Mouse (Mus musculus) lung, postnatal 36 days (tissue): ENCODE measurements at regions not wholly inside any gene's neighbourhood (a gene's known extent, or its start where the extent isn't known, plus 50 kb on each side); places are given as distances from the start of the nearest gene placed in this dataset.
A peak's percentile ranks its signal among the peaks of the same experiment; 100 is the strongest.

Experiments
- DNase-seq: peaks from one replicate; pipeline ENCODE4 v3.0.0; 2022; ENCODE audit warnings: mixed read lengths

DNA sequence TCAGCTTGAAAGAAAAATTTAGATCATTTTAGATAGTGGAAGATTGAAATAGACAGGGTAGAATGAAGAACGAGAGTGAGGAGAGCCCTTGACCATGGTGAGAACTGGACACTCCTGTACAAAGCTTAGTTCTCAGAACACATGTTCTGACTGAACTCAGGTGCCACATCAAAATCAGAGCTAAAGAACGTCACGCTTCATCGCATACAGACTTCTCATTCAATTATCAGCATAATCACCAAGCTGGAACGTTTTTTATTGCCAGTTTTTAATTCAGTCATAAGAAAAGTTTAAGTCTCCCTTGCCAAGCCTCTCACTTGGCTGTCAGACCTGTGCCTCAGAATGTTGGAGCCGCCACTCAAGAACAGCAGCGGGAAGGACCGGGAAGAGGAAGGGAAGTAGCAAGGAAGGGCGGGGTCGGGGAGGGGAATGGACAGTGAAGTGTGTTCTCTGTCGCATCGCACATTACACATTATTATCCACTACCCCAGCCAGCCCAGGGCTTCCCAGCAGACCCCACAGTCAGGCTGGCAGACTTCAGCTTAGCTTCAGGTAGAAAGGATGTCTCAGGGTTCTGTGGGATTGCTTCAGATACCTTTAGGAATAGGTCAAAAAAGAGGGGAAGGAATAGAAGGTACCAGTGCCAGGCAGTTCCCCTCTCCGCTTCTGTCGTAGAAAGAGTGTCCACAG, 140.1 kb upstream of the Smim15 start:
- peak; percentile 13 for DNase-seq

- DNase-seq = peak; percentile 43
Measured at GRCm38 (mm10) chr13:107903150-107903959, 140.9 kb upstream of the Smim15 start.

GRCm38 (mm10) chr13:107902800-107903149, 141.5 kb upstream of the Smim15 start:
- DNase-seq = no peak

- peak; percentile 57 for DNase-seq
Measured at GRCm38 (mm10) chr13:107899600-107900229, 144.5 kb upstream of the Smim15 start.

GRCm38 (mm10) chr13:107897646-107898045, 146.6 kb upstream of the Smim15 start:
- no peak for DNase-seq

DNA sequence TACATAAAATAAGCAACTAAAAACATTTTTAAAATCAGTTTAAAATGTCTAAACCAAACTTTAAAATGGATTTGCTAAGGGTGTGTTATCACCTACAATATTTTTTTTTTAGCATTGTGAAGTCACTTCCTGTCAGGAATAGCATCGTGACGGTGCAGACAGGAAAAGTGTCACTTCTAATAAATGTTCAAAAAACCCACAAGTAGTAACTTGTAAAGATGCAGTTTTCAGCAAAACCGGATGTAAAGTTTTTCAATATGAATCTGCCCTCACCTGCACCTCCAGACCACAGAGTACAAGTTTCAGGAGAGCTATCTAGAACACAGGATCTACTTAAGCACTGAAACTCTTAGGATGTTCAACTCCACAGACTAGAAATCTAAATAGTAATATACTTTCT, 147.1 kb upstream of the Smim15 start:
- DNase-seq = no peak

GRCm38 (mm10) chr13:107893581-107894183, 150.6 kb upstream of the Smim15 start:
- DNase-seq = no peak

DNA sequence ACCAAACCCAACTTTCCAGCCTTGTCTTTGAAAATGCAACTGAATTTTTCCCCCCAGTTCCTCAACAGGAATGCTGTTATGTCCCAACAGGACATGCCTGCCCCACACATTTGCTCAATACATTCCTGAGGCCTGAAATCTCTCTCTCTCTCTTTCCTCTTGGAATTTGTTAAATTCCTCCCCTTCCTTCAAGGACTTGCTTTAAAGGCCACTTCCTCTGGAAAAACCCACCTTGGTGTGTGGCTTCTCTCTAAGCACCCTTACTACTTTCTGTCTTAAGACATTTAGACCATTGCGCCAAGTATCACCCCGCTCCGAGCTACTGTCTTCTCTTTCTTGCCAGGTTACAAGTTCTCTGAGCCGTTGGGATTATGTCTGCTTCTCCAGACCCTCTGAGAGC, 151.2 kb upstream of the Smim15 start:
- no peak for DNase-seq

DNA sequence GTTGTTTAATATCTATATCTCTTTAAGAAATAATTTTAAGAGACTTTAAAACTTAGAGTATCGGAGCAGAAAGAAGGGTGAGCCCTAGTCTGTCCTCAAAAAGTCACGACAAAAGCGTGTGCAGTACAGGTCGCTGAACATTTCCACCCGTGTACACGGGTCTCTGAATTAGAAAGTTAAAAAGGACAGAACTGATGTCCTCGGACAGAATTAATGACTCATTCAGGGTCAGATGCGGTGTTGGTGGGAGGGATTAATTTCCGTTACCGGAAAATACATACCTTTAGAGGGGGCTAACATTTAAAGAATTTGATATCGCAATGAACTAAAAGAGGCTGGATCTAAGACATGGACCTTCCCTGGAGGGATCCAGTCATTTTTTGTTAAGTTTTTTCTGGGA, 152.3 kb upstream of the Smim15 start:
- DNase-seq = peak; percentile 10

DNA sequence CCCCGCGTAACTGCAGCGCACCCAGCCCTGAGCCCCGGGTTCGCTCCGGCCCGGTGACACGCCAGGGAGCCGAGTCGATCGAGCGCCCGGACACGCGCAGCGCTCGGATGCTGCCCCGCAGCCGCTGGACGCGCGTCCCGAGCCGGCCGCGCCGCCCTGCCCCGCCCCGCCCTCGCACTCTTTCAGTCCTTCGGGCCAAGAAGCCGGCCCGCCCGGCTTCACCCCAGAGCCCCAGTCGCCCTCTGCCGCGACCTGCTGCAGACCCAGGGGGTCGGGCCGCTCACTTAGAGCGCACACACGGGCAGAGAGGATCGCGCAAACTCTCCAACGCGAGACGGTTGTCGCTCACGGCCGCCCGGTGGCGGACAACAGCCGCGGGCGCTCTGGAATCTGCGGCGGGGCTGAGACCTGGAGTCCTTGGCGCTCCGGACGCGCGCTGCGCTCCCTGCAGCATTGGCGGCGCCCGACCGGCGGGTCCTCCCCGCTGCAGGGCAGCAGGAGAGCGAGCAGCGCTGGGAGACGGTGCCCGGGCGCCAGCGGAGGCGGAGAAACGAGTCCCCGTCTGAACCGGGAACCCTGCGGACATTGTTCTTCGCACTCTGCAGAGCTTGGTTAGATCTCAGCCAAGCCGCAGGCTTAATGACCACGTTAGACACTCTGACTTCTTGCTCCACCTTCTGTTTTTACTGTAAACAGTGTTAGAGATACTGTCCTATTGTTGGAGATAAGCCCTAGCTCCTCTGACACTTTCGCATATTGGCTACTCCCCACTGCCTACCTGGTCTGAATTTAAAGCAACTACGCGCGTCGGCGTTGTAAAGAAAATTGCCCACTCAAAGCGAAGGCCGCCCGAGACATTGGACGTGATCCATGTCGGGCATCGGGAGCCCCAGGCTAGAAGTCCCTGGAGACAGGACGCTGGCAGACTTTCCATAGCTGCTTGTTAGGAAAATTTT, 153.1 kb upstream of the Smim15 start:
- peak; percentile 61 for DNase-seq

DNA sequence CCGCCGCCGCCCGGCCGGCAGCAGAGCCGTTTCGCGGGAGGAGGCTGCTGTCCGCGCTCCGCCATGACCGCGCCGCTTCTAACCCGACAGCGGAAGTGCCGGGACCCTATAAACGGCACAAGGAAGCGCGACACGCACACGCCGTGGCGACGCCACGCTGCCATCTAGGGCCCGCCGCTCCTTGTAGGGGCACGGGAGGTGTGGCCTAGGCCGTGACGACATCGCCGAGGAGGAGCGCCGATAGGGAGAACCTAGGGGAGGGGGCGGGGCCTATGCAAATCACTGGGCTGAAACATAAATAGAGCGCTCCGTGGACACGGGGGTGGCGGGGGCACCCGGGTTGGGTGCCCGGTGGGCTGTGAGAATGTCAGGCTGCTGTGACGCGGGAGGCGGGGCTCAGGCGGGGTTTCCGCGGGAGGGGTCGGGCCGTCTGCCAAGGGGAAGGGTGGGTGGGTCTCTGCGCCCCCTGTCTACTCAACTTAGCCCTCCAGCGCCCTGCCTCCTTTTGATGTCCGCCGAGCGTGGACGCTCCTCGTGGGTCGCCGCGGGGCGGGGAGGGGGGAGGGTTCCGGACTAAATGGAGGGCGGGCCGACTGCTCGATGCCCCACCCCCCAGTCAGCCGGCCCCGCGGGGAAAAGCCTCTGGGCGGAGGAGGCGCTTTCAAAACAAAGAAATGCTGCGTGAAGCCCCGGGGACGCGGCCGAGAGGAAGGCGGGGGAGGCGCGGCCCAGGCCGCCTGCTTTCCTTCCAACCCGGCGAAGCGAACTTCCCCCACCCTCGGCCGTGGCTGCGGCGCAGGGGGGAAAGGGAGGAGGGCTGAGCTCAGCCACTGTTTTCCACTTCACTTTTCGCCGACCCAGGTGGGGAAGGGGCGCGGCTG, 154.0 kb upstream of the Smim15 start:
- peak; percentile 100 for DNase-seq

- DNase-seq = no peak
Measured at GRCm38 (mm10) chr13:107889588-107889984, 154.7 kb upstream of the Smim15 start.

DNA sequence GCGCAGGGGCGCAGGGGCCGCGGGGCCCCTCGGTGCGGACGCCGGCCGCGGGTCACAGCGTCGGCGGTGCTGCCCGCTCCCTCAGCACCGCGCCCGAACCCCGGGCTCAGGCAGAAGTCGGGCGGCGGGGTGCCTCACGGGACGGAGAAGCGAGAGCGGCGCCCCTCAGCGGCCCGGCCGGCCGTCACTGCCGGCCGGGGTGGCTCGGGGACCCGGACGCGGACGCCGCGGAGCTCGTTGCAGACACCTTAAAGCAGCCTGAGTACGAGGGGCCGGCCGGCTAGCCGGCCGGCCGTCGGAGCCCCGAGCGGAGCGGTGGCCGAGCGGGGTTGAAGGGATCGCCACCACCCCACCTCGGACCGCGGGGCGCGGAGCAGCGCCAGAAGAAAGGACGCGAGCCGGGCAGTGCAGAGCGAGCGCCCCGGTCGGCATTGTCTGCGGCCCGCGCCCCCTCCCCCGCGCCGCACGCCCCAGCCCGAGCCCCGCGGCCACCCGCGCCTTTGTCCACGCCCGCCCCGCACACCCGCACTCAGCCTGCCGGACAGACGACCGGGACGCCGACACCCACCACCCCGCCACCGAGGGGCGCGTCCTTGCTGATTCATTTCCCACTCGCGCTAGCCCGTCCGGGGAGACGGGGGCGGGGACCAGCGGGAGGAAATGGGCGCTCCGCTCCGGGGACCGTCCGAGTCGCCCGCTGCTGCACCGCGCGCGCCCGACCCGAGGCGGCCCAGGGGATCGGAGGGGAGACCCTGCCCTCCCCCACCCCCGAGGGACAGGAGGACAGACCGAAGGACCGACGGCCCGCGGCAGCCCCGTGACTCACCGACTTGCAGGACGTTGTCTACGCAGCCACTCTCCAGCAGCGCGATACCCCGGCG, 155.4 kb upstream of the Smim15 start:
- peak; percentile 72 for DNase-seq

DNA sequence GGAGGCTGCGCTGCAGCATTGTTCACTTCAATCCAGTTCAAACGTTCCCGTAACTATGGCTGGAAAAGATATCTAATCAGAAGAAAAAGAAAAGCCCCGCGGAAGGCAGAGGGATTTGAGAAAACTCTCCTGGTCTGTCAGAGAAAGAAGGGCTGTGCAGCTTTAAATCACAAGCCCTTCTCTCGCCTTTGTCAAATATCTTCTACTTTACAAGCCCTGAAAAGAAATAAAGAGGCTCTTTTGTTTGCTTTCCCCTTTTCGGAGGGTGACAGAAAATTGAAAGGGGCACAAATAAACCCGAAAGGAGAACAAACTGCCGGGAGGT, 156.1 kb upstream of the Smim15 start:
- DNase-seq = no peak

GRCm38 (mm10) chr13:107887366-107888230, 156.6 kb upstream of the Smim15 start:
- no peak for DNase-seq

DNA sequence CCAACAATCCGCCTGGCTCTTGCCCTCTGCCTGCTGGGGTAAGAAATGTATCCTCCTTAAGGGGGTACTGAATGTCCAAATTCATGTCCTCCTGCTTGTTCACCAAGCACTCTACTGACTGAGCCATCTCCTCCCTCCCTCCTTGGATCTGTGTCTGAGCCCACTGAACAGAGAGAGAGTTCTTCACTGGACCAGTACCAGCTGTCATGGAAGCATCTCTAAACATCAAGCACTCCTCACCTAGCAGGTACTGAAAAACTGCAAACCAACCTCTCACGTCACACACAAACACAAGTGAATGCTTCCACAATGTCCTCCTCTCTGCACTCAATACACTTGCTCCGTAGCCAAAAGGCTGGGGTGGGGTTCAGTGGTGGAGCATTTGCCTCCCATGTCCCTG, 159.4 kb upstream of the Smim15 start:
- no peak for DNase-seq

- no peak for DNase-seq
Measured at GRCm38 (mm10) chr13:107882337-107882736, 161.9 kb upstream of the Smim15 start.

- no peak for DNase-seq
Measured at GRCm38 (mm10) chr13:107880551-107880950, 163.7 kb upstream of the Smim15 start.

DNA sequence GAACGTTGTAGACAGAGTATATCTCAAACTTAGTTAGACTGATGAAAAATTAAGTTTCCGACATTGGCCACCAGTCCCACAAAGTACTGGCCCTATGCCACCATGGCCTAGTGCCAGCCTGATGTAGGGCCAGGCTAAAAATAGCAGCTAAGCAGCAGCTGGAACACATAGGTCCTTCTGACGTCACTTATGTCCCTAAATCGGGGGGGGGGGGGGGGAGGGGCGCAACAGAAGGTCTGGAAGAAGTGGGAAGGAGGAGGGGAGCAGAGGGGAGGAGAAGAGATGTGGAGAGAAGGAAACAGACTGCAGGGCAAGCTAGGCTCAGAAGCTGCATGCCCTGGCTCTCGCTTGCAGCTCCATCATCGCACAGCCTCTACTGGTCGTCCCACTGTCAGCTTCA, 164.7 kb upstream of the Smim15 start:
- peak; percentile 79 for DNase-seq
